Mouse (Mus musculus): Measurements from ENCODE around the gene D930020B18Rik. TPM values are rescaled to one million over a fixed set of nuclear protein-coding genes. Genes with fewer than 3 reads are reported as not detected.

The D930020B18Rik gene
- total and polyA plus RNA-seq, 3 experiments, result 0.61 to 0.65 TPM; not detected in 1

GRCm38 (mm10) chr10:121601272-121601671 is 40.1 kb upstream of the D930020B18Rik start:
- no peaks in the 10 kb centered on the region for H3K9me3 ChIP-seq (replicated peaks; ENCODE audit: insufficient read depth, low read length)
- no peaks in the 10 kb centered on the region; the same call in 1 of the 2 replicates for H3K79me2 ChIP-seq (ENCODE audit: control insufficient read depth, insufficient read depth, low read length, poor library complexity)
- peaks cover 0 to 46% of the 10 kb centered on the region in 2 experiments; a peak in 2 of 4 replicates for H3K36me3 ChIP-seq (ENCODE audit: control insufficient read depth in 1 of 2, insufficient read depth in 2 of 2, low read length in 2 of 2)
- H3K27me3 ChIP-seq (ENCODE audit: control insufficient read depth in 1 of 2, insufficient read depth in 2 of 2, low read length in 2 of 2), result no peaks in the 10 kb centered on the region
- no peak overlapping the region for H3K9ac ChIP-seq (ENCODE audit: control insufficient read depth, low read depth, low read length, poor library complexity, severe bottlenecking)
- H3K27ac ChIP-seq (ENCODE audit: control insufficient read depth, low read depth, low read length), result no peak overlapping the region
- H3K4me1 ChIP-seq (ENCODE audit: control insufficient read depth in 1 of 2, insufficient read depth in 2 of 2, low read length in 2 of 2), result no peaks in the 10 kb centered on the region
- TF ChIP-seq POLR2A (IDR thresholded peaks at IDR 0.05; ENCODE audit: control insufficient read depth in 1 of 2, insufficient read depth in 1 of 2, low read depth in 1 of 2, low read length in 2 of 2, poor library complexity in 1 of 2), result no peak
- TF ChIP-seq TBP (IDR thresholded peaks at IDR 0.05; ENCODE audit: low read depth, low read length), result no peak
- no peak for TF ChIP-seq NELFE (IDR thresholded peaks at IDR 0.05; ENCODE audit: low read depth, low read length)
- no peak for DNase-seq (ENCODE audit: low read depth, low spot score)
- no peak overlapping the region for H3K4me3 ChIP-seq (ENCODE audit: control insufficient read depth in 1 of 2, insufficient read depth in 1 of 2, low read depth in 2 of 2, low read length in 2 of 2)

- Histone ChIP-seq H3K4me3 (ENCODE audit: control insufficient read depth in 1 of 2, insufficient read depth in 1 of 2, low read depth in 2 of 2, low read length in 2 of 2) (no peak overlapping the region), H3K36me3 (ENCODE audit: control insufficient read depth in 1 of 2, insufficient read depth in 2 of 2, low read length in 2 of 2) (peaks cover 0 to 49% of the 10 kb centered on the region in 2 experiments; a peak in 2 of 4 replicates), H3K27me3 (ENCODE audit: control insufficient read depth in 1 of 2, insufficient read depth in 2 of 2, low read length in 2 of 2) (no peaks in the 10 kb centered on the region), H3K4me1 (ENCODE audit: control insufficient read depth in 1 of 2, insufficient read depth in 2 of 2, low read length in 2 of 2) (no peaks in the 10 kb centered on the region), H3K9me3 (replicated peaks; ENCODE audit: insufficient read depth, low read length) (no peaks in the 10 kb centered on the region), H3K27ac (ENCODE audit: control insufficient read depth, low read depth, low read length) (no peak overlapping the region), H3K9ac (ENCODE audit: control insufficient read depth, low read depth, low read length, poor library complexity, severe bottlenecking) (no peak overlapping the region), H3K79me2 (ENCODE audit: control insufficient read depth, insufficient read depth, low read length, poor library complexity) (peaks cover 2% of the 10 kb centered on the region; the same call in 1 of the 2 replicates)
- DNase-seq (ENCODE audit: low read depth, low spot score), result no peak
- TF ChIP-seq TAL1 (IDR thresholded peaks at IDR 0.05; ENCODE audit: low read length) (no peak), SMC3 (IDR thresholded peaks at IDR 0.05; ENCODE audit: low read depth, low read length) (no peak)
Measured at GRCm38 (mm10) chr10:121603556-121603955, 37.8 kb upstream of the D930020B18Rik start.

- H3K79me2 ChIP-seq (ENCODE audit: control insufficient read depth, insufficient read depth, low read length, poor library complexity), result peaks cover 2% of the 10 kb centered on the region; the same call in 1 of the 2 replicates
- DNase-seq (ENCODE audit: low read depth, low spot score), result peak; percentile 45
- no peaks in the 10 kb centered on the region for H3K27me3 ChIP-seq (ENCODE audit: control insufficient read depth in 1 of 2, insufficient read depth in 2 of 2, low read length in 2 of 2)
- H3K4me3 ChIP-seq (ENCODE audit: control insufficient read depth in 1 of 2, insufficient read depth in 1 of 2, low read depth in 2 of 2, low read length in 2 of 2), result no peak overlapping the region
- no peaks in the 10 kb centered on the region for H3K9me3 ChIP-seq (replicated peaks; ENCODE audit: insufficient read depth, low read length)
- H3K27ac ChIP-seq (ENCODE audit: control insufficient read depth, low read depth, low read length), result no peak overlapping the region
- TF ChIP-seq TBP (IDR thresholded peaks at IDR 0.05; ENCODE audit: low read depth, low read length) (no peak), CHD1 (IDR thresholded peaks at IDR 0.05; ENCODE audit: low read depth, low read length) (no peak), POLR2AphosphoS2 (IDR thresholded peaks at IDR 0.05; ENCODE audit: low read length) (peak; percentile 15; the same call in 1 of the 2 replicates), ZKSCAN1 (IDR thresholded peaks at IDR 0.05; ENCODE audit: low read depth, low read length) (no peak), CTCF (IDR thresholded peaks at IDR 0.05 in 2 of 3, conservative IDR thresholded peaks at IDR 0.05 in 1 of 3; ENCODE audit: control insufficient read depth in 1 of 3, insufficient read depth in 1 of 3, low read depth in 2 of 3, low read length in 3 of 3, poor library complexity in 1 of 3, severe bottlenecking in 1 of 3) (peak; percentile 18 to 53 (median 28); a peak in 5 of 6 replicates), ZC3H11A (IDR thresholded peaks at IDR 0.05; ENCODE audit: low read depth, low read length) (no peak), UBTF (IDR thresholded peaks at IDR 0.05; ENCODE audit: borderline replicate concordance, insufficient read depth, low read depth, low read length) (no peak), MAX (IDR thresholded peaks at IDR 0.05; ENCODE audit: low read length) (no peak), ZMIZ1 (IDR thresholded peaks at IDR 0.05; ENCODE audit: low read depth, low read length) (no peak), ETS1 (IDR thresholded peaks at IDR 0.05; ENCODE audit: low read depth, low read length) (no peak), ELF1 (IDR thresholded peaks at IDR 0.05; ENCODE audit: low read depth, low read length) (no peak), USF1 (IDR thresholded peaks at IDR 0.05; ENCODE audit: low read depth, low read length) (no peak)
- H3K36me3 ChIP-seq (ENCODE audit: control insufficient read depth in 1 of 2, insufficient read depth in 2 of 2, low read length in 2 of 2), result peaks cover 0 to 52% of the 10 kb centered on the region in 2 experiments; a peak in 2 of 4 replicates
- no peaks in the 10 kb centered on the region for H3K4me1 ChIP-seq (ENCODE audit: control insufficient read depth in 1 of 2, insufficient read depth in 2 of 2, low read length in 2 of 2)
- H3K9ac ChIP-seq (ENCODE audit: control insufficient read depth, low read depth, low read length, poor library complexity, severe bottlenecking), result no peak overlapping the region
Measured at GRCm38 (mm10) chr10:121604632-121605344, 36.6 kb upstream of the D930020B18Rik start.
